Mouse (Mus musculus): Measurements from ENCODE around the gene Aldh5a1. TPM values are rescaled to one million over a fixed set of nuclear protein-coding genes. Genes with fewer than 3 reads are reported as not detected.
"Not testable (repeated sequence)": the region's sequence is repeated elsewhere in the genome, so short reads cannot be mapped to it uniquely, and the experiment has no call there.

Aldh5a1 gene
- total RNA-seq (2021), result 10 to 100 TPM; 24.4 to 25.6 TPM

DNA sequence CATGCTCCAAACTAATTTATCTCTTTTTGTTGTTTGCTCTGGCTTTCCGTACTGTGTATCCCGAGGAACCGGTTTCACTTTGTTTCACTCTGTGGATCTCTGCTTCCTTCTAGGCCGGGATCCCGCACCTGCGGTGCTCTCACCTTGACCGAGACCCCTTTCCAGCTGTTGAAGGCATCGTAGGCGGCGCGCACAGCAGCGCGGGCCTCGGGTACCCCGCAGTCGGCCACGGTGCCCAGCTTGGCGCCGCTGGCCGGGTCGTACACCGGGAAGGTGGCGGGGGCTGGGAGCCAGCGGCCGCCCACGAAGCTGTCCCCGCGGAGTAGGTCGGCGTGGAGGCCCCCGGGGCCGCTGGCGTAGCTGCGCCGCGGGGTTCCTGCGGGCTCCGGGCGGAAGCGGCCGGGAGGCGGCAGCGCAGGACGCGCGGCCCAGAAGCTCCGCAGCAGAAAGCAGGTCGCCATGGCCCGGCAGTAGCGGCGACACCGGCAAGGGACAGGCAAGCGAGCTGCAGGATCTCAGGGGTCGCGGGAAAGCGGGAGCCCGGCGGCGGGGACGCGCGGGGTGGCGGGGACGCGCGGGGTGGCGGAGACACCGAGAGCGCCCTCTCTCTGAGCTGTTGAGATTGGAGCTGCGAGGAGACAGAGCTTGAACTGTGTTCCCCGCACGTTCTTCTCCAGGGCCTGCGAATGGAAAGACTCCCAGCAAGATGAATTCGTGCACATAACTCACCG lies at the start of gene Aldh5a1:
Gene Aldh5a1, minus strand, starts transcription at position 554 of the 731 bp plus-strand sequence.
- intact Hi-C loops (cut with DNase I), result loop anchor here (10.0 kb wide), 1 partner anchor 178 kb away; no protein-coding TSS in a partner anchor
- peak; percentile 46 for DNase-seq (ENCODE audit: low spot score)

DNA sequence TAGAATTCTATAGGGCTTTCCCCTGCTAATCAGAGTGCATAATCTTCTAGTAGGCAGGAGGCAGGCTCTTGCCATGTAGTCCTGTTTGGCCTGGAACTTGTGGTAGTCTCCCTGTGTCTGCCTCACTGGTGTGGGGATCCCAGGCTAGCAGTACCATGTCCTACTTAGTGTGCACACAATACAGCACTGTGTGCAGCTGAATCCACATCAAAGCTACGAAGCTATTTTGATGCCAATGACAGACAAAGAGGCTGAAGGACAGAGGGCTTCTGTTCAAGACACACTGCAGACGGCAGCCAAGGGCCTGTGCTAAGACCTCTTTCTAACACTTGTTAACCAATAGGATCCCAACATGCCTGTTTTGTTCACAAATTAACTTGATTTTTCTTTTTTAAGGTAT lies 48.0 kb upstream of the Aldh5a1 start:
- no peak for DNase-seq (ENCODE audit: low spot score)
- intact Hi-C loops (cut with DNase I), result loop anchor here (5.0 kb wide), 1 partner anchor 503 kb away; no protein-coding TSS in a partner anchor

GRCm38 (mm10) chr13:24981031-24981430 lies 43.6 kb upstream of the Aldh5a1 start:
- intact Hi-C loops (cut with DNase I), result no loop called here
- no peak for DNase-seq (ENCODE audit: low spot score)

- DNase-seq (ENCODE audit: low spot score), result no peak
Measured at GRCm38 (mm10) chr13:24977820-24978342, 40.4 kb upstream of the Aldh5a1 start.

GRCm38 (mm10) chr13:24976384-24976783 lies 38.9 kb upstream of the Aldh5a1 start:
- intact Hi-C loops (cut with DNase I), result no loop called here
- no peak for DNase-seq (ENCODE audit: low spot score)

More at GRCm38 (mm10) chr13:24977820-24978342, 40.4 kb upstream of the Aldh5a1 start:
- intact Hi-C loops (cut with DNase I), result no loop called here

GRCm38 (mm10) chr13:24971776-24972175 lies 34.3 kb upstream of the Aldh5a1 start:
- DNase-seq (ENCODE audit: low spot score); intact Hi-C loops (cut with DNase I): not testable (repeated sequence)

DNA sequence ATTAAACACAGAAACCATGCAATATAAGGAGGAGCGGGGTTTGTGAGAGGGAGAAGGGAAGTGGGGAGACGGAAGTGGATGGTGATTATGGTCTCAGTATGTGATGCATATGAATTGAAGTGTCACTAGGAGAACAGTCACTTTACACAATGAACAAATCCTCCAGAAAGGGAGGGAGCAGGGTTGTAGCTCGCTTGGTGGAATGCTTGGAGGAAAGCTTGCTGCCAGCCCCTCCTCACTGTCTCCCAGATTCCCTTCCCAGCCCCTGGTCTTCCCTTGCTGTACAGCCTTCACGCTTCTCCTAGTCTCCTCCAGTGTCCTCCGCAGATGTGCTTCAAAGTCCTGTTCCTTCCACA lies 28.4 kb upstream of the Aldh5a1 start:
- DNase-seq (ENCODE audit: low spot score), result no peak
- intact Hi-C loops (cut with DNase I), result no loop called here

DNA sequence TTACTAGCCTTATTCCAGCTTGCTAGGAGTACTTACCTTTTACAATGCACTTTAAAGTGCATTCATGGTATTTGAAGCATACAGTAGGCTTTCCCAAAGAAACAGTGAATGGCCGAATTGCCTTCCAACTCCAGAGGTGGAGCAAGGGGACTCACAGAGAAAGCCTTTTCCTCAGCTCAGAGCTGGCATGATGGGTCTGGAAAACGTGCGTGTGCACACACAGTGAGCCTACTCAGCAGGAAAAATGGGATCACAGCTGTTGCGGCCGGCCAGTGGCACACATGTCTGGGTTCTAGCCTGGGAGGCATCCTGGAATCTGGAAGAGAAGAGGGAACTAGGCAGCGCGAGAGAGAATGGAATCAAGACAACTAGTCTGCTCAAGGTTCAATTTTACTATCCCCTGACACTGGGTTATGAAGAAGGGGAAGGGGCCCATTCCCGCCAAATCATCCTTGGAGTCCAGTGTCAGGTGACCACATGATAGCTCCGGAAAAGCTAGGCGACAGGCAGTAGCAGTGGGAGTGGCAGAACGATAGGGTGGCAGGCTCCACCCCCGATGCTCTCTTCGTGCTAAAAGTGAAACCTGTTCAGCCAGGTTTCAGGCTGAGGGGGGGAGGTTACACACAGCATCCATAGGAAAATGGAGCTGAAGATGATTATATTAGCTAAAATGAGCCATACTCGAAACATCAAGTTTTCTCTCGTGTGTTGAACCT lies 27.8 kb upstream of the Aldh5a1 start:
- intact Hi-C loops (cut with DNase I), result no loop called here
- DNase-seq (ENCODE audit: low spot score), result no peak

DNA sequence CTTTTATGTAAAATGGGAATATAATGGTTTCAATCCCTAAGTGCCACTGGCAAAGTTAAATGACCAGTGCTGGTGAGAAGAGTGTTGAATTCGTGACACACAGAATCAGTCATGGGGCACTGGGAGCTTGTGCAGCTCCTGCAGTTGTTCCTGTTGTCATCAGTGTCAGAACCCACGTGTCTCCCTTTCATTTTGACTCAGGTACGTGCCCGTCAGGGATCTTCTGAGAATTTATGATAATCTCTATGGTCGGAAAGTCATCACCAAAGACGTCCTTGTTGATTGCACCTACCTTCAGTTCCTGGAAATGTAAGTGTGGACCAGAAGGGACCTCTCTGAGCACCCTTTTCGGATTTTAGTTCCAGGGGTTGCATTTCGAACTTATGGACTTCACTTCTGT lies 24.7 kb upstream of the Aldh5a1 start:
- no peak for DNase-seq (ENCODE audit: low spot score)
- intact Hi-C loops (cut with DNase I), result no loop called here

GRCm38 (mm10) chr13:24960084-24960483 lies 22.6 kb upstream of the Aldh5a1 start:
- DNase-seq (ENCODE audit: low spot score), result no peak
- intact Hi-C loops (cut with DNase I), result no loop called here

DNA sequence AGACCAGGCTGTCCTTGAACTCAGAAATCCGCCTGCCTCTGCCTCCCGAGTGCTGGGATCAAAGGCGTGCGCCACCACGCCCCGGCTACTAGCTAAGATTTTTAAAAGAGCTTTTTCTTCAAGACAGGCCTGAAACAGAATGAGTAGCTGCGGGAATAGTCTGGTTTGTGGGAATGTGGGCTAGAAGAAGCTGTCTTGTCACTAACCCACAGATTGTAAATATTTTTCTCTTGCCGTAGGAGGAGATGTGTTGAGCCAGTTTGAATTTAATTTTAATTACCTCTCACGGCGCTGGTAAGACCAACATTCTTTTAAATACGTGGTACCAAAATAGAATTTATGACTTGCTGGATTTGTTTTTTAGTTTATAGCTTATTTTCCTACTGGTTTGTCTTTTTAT lies 21.2 kb upstream of the Aldh5a1 start:
- intact Hi-C loops (cut with DNase I), result no loop called here
- DNase-seq (ENCODE audit: low spot score), result no peak

DNA sequence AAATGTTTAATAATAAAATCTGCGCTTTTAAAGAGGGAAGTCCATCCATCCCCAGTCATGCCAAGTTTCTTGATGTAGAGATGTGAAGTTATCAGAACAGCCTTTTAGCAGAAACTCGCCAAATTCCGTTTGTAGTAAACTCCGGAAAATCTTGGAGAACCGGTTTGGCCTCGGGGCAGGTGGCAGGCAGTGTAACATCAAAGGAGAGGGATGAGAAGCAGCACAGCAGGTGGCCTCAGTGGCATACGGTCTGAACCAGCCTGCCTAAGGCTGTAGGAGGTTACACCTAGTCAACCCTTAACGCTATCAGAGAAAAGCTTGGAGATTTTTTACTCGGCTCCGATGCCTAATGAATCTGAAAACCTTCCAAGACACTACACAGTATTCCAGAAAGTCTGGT lies 18.0 kb upstream of the Aldh5a1 start:
- no peak for DNase-seq (ENCODE audit: low spot score)
- intact Hi-C loops (cut with DNase I), result no loop called here

DNA sequence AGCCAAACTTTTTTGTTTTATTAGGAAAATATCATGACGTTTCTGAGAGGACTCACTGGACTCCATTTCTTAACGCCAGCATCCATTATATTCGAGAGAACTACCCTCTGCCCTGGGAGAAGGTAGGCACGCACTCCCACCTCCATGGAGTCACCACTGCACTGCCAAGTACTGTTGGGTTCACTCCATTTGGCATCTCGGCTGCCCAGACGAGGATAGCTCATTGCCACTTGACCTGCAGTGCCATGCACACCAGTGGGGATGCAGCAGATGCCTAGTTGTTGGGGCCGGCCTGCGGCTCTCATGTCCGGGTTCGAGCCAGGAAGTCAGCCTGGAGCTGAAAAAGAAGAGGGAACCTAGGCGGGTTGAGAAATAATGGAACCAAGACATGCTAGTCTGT lies 17.6 kb upstream of the Aldh5a1 start:
- intact Hi-C loops (cut with DNase I), result no loop called here
- no peak for DNase-seq (ENCODE audit: low spot score)

DNA sequence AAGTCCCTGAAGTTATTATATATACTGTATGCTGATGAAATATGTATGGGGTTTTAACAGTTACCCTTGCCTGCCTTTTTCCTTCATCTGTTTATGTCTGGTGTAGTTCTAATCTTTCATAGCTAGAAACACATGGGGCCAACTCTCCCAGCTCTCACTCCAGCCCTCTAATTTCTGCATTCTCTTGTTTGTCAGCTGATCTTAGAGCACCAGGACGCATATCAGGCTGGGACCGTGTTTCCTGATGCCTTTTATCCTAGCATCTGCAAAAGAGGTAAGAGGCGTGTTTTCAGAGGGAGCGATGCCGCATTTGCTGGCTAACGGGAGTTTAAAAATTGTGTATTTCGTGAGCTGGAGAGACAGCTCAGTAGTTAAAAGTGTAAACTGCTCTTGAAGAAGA lies 15.2 kb upstream of the Aldh5a1 start:
- DNase-seq (ENCODE audit: low spot score), result no peak
- intact Hi-C loops (cut with DNase I), result no loop called here

DNA sequence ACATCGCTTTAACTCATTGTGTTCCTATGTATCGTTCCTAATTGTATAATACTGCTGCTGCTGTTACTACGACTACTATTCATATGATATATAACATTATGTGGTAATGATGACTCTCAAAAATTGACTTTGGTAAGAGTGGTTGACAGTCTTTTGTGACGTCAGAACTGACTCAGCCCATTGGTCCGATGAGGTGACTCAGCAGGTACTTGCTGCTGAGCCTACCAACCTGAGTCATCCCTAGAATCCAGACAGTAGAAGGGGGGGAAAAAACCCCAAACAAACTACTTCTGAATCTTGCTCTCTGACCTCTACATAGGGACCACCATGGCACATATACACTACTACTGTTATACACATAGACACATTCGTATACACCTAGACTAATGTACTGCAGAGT lies 11.4 kb upstream of the Aldh5a1 start:
- intact Hi-C loops (cut with DNase I), result no loop called here
- DNase-seq (ENCODE audit: low spot score), result no peak

DNA sequence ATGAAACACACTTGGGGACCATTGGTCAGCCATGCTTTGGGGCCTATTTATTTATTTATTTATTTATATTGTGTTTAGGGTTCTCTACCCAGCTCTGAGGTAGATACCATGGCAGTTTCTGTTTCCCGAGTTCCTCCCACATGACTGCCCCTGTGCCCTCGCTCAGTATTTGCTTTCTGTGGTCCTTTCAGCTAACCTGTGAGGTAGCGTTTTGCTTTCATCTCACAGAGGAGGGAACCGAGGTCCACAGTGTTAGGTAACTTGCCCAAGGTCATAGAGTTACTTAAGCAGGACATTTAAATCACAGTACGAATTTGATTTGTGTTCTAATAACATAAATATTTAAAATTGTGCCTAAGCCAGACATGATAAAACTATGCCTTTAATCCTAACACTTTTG lies 9.7 kb upstream of the Aldh5a1 start:
- intact Hi-C loops (cut with DNase I), result no loop called here

DNA sequence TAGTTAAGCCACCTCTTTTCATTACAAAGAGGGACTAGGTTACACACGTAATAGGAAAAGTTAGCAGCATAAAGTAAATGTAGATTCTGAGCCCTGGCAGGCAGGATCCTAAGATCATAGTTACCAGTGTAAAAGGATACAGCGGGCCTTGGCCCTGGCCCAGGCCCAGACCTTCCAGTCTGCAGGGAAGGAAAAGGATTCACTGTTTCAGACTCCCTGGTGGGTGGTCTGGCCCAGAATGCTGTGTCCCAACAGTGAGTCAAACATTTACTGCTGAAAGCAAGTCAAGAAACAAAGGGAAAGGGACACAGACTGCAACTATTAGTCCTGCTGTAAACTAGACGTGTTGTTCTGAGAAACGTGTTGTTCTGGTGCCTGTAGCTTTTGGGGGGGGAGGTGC lies 8.1 kb upstream of the Aldh5a1 start:
- DNase-seq (ENCODE audit: low spot score), result no peak
- intact Hi-C loops (cut with DNase I), result no loop called here

More for the DNA sequence above, 9.7 kb upstream of the Aldh5a1 start:
- no peak for DNase-seq (ENCODE audit: low spot score)

GRCm38 (mm10) chr13:24943303-24943702 lies 5.8 kb upstream of the Aldh5a1 start:
- intact Hi-C loops (cut with DNase I), result no loop called here

GRCm38 (mm10) chr13:24942512-24943282 lies 5.2 kb upstream of the Aldh5a1 start, which contains the start of gene Gpld1:
Gpld1 (plus strand) TSS chr13:24943152.
- no peak for DNase-seq (ENCODE audit: low spot score)
- intact Hi-C loops (cut with DNase I), result no loop called here

More at GRCm38 (mm10) chr13:24943303-24943702, 5.8 kb upstream of the Aldh5a1 start:
- DNase-seq (ENCODE audit: low spot score), result no peak

DNA sequence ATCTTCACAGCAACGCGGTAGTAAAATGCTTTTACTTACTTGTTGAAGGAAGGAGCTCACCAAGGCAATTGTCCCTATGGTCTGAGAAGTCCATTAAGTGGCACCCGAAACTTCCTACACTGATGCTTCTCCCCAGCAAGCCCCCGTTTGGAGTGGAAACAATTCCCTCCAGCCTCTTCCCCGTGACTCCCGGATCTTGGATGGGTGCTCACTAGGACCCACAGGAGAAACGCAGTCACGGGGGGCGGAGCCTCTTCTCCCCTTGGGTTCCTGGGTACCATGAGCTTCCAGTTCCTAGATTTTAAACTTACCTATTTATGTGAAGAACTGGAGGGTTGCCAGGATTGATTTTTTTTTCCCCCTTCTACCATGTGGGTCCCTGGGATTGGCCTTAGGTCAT lies 2.0 kb upstream of the Aldh5a1 start:
- DNase-seq (ENCODE audit: low spot score), result no peak
- intact Hi-C loops (cut with DNase I), result loop anchor here (10.0 kb wide), 1 partner anchor 175 kb away; no protein-coding TSS in a partner anchor

Measured in heart, postnatal 25 days (tissue).